Mouse (Mus musculus) megakaryocyte, embryonic 14.5 days (primary cell): ENCODE measurements around the gene Macrod1. TPM values are rescaled to one million over a fixed set of nuclear protein-coding genes. Genes with fewer than 3 reads are reported as not detected.

Experiments used
- H3K27me3 ChIP-seq: replicated peaks from 2 replicates; pipeline ENCODE3; 2012; ENCODE audit warnings: inconsistent platforms
- H3K36me3 ChIP-seq: replicated peaks from 2 replicates; pipeline ENCODE3; 2012; ENCODE audit warnings: low read length, inconsistent platforms, mixed read lengths
- H3K4me1 ChIP-seq: 2 replicates; pipeline ENCODE4 v1.6.1; 2012; ENCODE audit warnings: inconsistent platforms
- H3K4me3 ChIP-seq: replicated peaks from 2 replicates; pipeline ENCODE3; 2012; ENCODE audit warnings: moderate library complexity, mild to moderate bottlenecking, inconsistent platforms
- H3K9me3 ChIP-seq: 2 replicates; pipeline ENCODE4 v1.6.1; 2012; ENCODE audit warnings: inconsistent platforms
- FLI1 ChIP-seq: IDR thresholded peaks from 2 replicates; pipeline ENCODE4 v1.6.1; 2012; ENCODE audit warnings: low read length, inconsistent platforms, mixed read lengths
- GATA1 ChIP-seq: IDR thresholded peaks from 3 replicates; pipeline ENCODE4 v1.6.1; 2012; ENCODE audit warnings: mixed read lengths, low read length, inconsistent platforms, borderline replicate concordance
- polyA plus RNA-seq: library from polyadenylated mRNA; stranded (reverse); fragments of >175 nt; gene quantifications from 2 replicates; pipeline ENCODE4 v1.2.3, GENCODE M21; 2012; ENCODE audit warnings: low replicate concordance; ENCODE audit not compliant: insufficient read depth

The Macrod1 gene
- polyA plus RNA-seq, 1 experiment, result 14.0 TPM

GRCm38 (mm10) chr19:7191639-7192038 lies 135.0 kb downstream of the Macrod1 start:
- H3K4me1 ChIP-seq, result peaks cover 33% of the 10 kb centered on the region
- H3K9me3 ChIP-seq, result no peaks in the 10 kb centered on the region
- peaks cover 55% of the 10 kb centered on the region for H3K27me3 ChIP-seq
- peaks cover 12% of the 10 kb centered on the region for H3K36me3 ChIP-seq
- TF ChIP-seq GATA1 (no peak), FLI1 (no peak)
- H3K4me3 ChIP-seq, result no peak overlapping the region

GRCm38 (mm10) chr19:7192561-7192967 lies 136.0 kb downstream of the Macrod1 start:
- peaks cover 26% of the 10 kb centered on the region for H3K4me1 ChIP-seq
- H3K36me3 ChIP-seq, result peaks cover 21% of the 10 kb centered on the region
- peaks cover 47% of the 10 kb centered on the region for H3K27me3 ChIP-seq
- TF ChIP-seq FLI1 (no peak), GATA1 (no peak)
- no peak overlapping the region for H3K4me3 ChIP-seq
- no peaks in the 10 kb centered on the region for H3K9me3 ChIP-seq

- TF ChIP-seq GATA1 (no peak), FLI1 (no peak)
- peaks cover 57% of the 10 kb centered on the region for H3K36me3 ChIP-seq
These were observed 139.5 kb downstream of the Macrod1 start for GRCm38 (mm10) chr19:7195900-7196728.

GRCm38 (mm10) chr19:7196741-7197270 lies 140.2 kb downstream of the Macrod1 start:
- Histone ChIP-seq H3K4me1 (peaks cover 11% of the 10 kb centered on the region), H3K9me3 (no peaks in the 10 kb centered on the region), H3K27me3 (peaks cover 21% of the 10 kb centered on the region), H3K36me3 (peaks cover 64% of the 10 kb centered on the region), H3K4me3 (no peak overlapping the region)
- TF ChIP-seq GATA1, result no peak
- no peak for TF ChIP-seq FLI1

More at GRCm38 (mm10) chr19:7195900-7196728, 139.5 kb downstream of the Macrod1 start:
- Histone ChIP-seq H3K9me3 (no peaks in the 10 kb centered on the region), H3K4me1 (peaks cover 8% of the 10 kb centered on the region), H3K27me3 (peaks cover 25% of the 10 kb centered on the region), H3K4me3 (no peak overlapping the region)

GRCm38 (mm10) chr19:7197445-7197844 lies 140.8 kb downstream of the Macrod1 start:
- H3K4me1 ChIP-seq, result peaks cover 14% of the 10 kb centered on the region
- H3K4me3 ChIP-seq, result no peak overlapping the region
- no peaks in the 10 kb centered on the region for H3K9me3 ChIP-seq
- H3K27me3 ChIP-seq, result peaks cover 15% of the 10 kb centered on the region
- TF ChIP-seq FLI1 (no peak), GATA1 (no peak)
- peaks cover 68% of the 10 kb centered on the region for H3K36me3 ChIP-seq

GRCm38 (mm10) chr19:7199089-7199488 lies 142.5 kb downstream of the Macrod1 start:
- Histone ChIP-seq H3K9me3 (no peaks in the 10 kb centered on the region), H3K27me3 (peaks cover under 1% of the 10 kb centered on the region), H3K4me1 (peaks cover 30% of the 10 kb centered on the region), H3K4me3 (no peak overlapping the region), H3K36me3 (peaks cover 84% of the 10 kb centered on the region)
- TF ChIP-seq GATA1, result no peak

- Histone ChIP-seq H3K27me3 (no peaks in the 10 kb centered on the region), H3K36me3 (peaks cover 88% of the 10 kb centered on the region), H3K4me1 (peaks cover 40% of the 10 kb centered on the region), H3K4me3 (no peak overlapping the region), H3K9me3 (no peaks in the 10 kb centered on the region)
- TF ChIP-seq FLI1, result no peak
- no peak for TF ChIP-seq GATA1
These were observed 143.8 kb downstream of the Macrod1 start for GRCm38 (mm10) chr19:7200427-7200826.

GRCm38 (mm10) chr19:7204898-7205297 lies 148.3 kb downstream of the Macrod1 start:
- Histone ChIP-seq H3K9me3 (no peaks in the 10 kb centered on the region), H3K27me3 (no peaks in the 10 kb centered on the region), H3K4me1 (peaks cover 51% of the 10 kb centered on the region), H3K4me3 (peak overlapping the region; percentile 98), H3K36me3 (peaks cover 46% of the 10 kb centered on the region)
- TF ChIP-seq FLI1, result no peak

GRCm38 (mm10) chr19:7205326-7205725 lies 148.7 kb downstream of the Macrod1 start:
- Histone ChIP-seq H3K36me3 (peaks cover 44% of the 10 kb centered on the region), H3K27me3 (no peaks in the 10 kb centered on the region), H3K9me3 (no peaks in the 10 kb centered on the region), H3K4me3 (peak overlapping the region; percentile 98), H3K4me1 (peaks cover 53% of the 10 kb centered on the region)
- TF ChIP-seq GATA1 (no peak), FLI1 (no peak)

GRCm38 (mm10) chr19:7205753-7206736 lies 149.4 kb downstream of the Macrod1 start, which contains the start of gene Otub1:
TSS of gene Otub1 (minus strand) at chr19:7206316.
- peaks cover 58% of the 10 kb centered on the region for H3K4me1 ChIP-seq
- H3K4me3 ChIP-seq, result peak within 1 kb of the TSS; percentile 98
- peaks cover 42% of the 10 kb centered on the region for H3K36me3 ChIP-seq
- H3K9me3 ChIP-seq, result no peaks in the 10 kb centered on the region
- TF ChIP-seq FLI1, result no peak
- TF ChIP-seq GATA1, result no peak
- no peaks in the 10 kb centered on the region for H3K27me3 ChIP-seq
